Mouse (Mus musculus): ENCODE results near the gene Traf3ip3.

Traf3ip3 gene

DNA sequence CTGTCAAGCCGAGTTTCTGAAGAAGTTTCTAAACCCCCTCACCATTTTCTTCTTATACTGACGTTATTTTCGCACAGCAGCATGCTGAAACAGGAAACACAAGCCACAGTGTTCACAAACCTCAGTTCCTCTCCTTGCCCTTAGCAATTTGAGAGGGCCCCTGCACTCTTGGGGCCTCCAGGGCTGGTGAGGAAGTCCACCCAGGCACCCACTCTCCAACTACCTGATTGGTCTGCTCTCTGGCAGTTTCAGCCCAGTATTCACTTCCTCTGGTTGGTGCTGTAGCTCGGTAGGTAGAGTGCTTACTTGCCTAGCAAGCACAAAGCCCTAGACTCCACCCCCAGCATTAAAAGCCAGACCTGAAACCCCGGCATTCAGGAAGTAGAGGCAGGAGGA lies at the start of gene Traf3ip3:
Gene Traf3ip3 (minus strand): TSS at position 321 of the 396 bp plus-strand sequence.
- CTCF ChIA-PET: no interaction called here

- CTCF ChIA-PET: no interaction called here
These were observed 48.5 kb upstream of the Traf3ip3 start for GRCm38 (mm10) chr1:193250026-193250425.

DNA sequence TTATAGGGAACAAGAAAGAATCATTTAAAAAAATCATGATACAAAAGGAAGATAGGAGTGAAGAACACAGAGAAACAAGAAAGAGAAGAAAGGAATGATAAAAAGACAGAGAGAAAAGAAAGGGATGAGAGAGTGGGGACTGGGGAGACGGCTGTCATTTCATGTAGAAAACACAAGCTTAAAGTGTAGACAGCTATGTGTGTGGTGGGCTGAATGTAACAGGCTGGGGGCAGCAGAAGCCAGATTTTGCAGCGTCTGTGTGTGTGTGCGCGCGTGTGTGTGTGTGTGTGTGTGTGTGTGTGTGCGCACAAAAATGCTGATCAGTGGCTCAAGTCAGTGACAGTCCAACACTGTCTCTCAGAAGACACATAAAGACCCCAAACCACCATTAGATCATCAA lies 42.7 kb upstream of the Traf3ip3 start:
- CTCF ChIA-PET: interaction anchor here (0.7 kb wide), 1 partner anchor 1386 kb away, joined by 4 read pairs; no protein-coding TSS in a partner anchor

DNA sequence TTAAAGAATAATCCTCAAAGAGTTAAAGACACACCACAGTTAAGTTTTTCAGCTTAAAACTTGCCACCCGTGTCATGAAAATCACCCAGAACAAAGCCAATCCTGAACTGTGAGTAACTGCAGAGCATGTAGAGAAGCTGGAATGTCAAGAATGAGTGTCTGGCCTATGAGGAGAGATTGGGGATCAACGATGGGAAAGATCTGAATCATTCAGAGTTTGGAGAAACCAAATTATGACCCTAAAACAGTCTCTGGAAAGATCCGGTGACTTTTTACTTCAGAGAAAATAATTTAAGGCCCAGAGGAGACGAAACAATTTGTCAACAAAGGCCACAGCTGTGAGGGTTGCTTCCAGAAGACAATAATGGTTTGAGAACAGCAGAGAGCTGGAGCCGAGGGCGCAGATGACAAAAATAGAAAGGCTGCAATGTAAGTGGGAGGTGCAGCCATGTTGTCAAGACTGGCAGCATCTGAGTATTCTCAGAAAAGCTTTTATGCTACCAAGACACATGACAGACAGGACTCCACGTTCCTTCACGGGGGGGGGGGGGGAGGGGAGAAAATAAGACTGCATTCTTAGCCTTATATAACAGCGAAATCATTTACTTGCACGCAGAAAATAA lies 42.2 kb upstream of the Traf3ip3 start:
- CTCF ChIA-PET: interaction anchor here (0.7 kb wide), 1 partner anchor 1386 kb away, joined by 4 read pairs; no protein-coding TSS in a partner anchor

GRCm38 (mm10) chr1:193242863-193243262 lies 41.4 kb upstream of the Traf3ip3 start:
- CTCF ChIA-PET: no interaction called here

- CTCF ChIA-PET: no interaction called here
These were observed 40.7 kb upstream of the Traf3ip3 start for GRCm38 (mm10) chr1:193242238-193242637.

GRCm38 (mm10) chr1:193241436-193241835 lies 39.9 kb upstream of the Traf3ip3 start:
- CTCF ChIA-PET: no interaction called here

DNA sequence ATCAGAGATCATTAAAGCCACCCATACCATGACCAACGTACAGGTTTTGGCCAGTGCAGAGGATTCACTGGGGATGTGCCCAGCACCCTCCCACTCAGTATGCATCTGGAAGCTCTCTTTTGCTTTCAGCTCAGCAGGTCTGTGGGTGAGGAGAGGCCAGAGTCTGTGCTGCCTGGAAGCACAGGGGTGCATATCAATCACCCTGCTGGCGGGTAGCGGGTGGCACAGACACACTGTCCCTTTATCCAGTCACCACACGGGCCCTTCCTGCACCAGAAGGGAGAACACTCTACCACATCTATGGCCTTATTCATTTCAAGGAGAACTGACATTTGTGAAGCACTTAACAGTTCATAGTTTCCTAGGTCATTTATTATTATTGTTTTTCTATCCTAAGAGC lies 36.9 kb upstream of the Traf3ip3 start:
- CTCF ChIA-PET: no interaction called here

GRCm38 (mm10) chr1:193234930-193235329 lies 33.4 kb upstream of the Traf3ip3 start:
- CTCF ChIA-PET: no interaction called here

- CTCF ChIA-PET: no interaction called here
These were observed 32.7 kb upstream of the Traf3ip3 start for GRCm38 (mm10) chr1:193234130-193234645.

- CTCF ChIA-PET: no interaction called here
These were observed 31.2 kb upstream of the Traf3ip3 start for GRCm38 (mm10) chr1:193232732-193233131.

GRCm38 (mm10) chr1:193230935-193231334 lies 29.4 kb upstream of the Traf3ip3 start:
- CTCF ChIA-PET: no interaction called here

DNA sequence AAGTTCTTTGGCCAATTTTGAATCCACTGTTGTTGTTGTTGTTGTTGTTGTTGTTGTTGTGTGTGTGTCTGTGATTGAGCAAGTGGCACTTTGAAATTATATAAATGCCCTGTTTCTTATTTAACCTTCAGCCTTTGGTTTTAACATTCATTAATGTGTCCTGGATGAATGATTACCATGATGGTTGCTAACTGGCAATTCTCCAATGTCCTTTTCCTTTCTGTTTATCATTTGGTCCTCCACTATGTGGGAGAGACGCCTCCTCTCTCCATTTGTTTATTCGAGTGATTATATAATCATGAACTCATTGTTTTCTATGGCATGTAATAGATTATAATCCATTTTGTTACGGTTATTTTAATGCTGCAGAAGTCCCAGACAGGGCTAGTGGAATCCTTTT lies 29.0 kb upstream of the Traf3ip3 start:
- CTCF ChIA-PET: no interaction called here

- CTCF ChIA-PET: no interaction called here
These were observed 28.1 kb upstream of the Traf3ip3 start for GRCm38 (mm10) chr1:193229570-193229969.

DNA sequence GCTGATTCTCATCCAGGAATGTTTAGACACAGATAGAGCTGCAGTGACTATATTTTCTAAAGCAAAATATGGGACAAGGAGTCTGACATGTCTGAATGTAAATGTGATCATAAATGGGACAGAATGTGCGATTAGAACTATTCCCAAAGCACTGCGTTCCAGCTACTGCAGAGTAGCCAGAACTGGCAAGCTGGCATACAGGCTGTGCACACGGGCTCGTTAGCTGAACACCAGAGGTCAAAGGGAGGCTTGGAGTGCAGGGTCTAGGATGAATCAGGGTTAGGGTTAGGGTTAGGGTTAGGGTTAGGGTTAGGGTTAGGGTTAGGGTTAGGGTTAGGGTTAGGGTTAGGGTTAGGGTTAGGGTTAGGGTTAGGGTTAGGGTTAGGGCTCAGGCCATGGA lies 26.0 kb upstream of the Traf3ip3 start:
- CTCF ChIA-PET: interaction anchor here (0.6 kb wide), 1 partner anchor 24 kb away, joined by 4 read pairs; no protein-coding TSS in a partner anchor

DNA sequence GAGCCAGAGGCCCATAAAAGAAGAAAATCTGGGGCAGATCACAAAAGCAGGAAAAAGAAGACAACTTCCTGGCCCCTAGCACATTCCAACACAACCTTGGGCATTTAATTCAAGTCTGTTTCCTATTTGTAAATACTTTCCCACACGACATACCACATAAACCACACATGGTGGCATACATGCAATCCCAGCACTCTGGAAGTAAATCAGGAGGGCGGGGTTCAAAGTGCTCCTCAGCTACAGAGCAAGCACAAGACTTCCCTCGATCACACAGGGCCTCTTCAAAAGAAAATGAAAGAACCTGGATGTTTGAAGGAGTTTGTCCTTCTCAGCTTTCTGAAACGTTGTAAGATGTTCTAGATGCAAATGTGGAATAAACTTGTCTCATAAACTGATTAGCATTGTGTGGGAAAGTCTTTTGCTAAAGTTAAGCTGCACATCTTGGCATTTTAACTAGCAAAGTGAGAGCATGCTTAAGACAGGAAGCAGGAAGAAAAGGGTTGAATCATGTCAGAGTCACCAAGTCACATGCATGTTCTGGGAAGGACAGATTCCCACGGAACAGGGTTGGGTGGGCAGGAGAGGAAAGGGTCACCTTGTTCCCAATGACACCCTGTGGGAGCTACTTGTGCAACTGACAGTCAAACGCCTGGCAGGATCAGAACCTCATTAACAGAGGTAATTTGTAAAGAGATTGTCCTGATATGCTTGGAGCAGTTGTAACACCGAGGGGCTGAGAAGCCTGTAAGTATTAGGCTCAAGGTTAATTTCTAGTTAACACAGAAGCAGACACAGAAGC lies 25.4 kb upstream of the Traf3ip3 start:
- CTCF ChIA-PET: no interaction called here

GRCm38 (mm10) chr1:193226114-193226513 lies 24.6 kb upstream of the Traf3ip3 start:
- CTCF ChIA-PET: interaction anchor here (0.6 kb wide), 1 partner anchor 340 kb away, joined by 18 read pairs; no protein-coding TSS in a partner anchor

DNA sequence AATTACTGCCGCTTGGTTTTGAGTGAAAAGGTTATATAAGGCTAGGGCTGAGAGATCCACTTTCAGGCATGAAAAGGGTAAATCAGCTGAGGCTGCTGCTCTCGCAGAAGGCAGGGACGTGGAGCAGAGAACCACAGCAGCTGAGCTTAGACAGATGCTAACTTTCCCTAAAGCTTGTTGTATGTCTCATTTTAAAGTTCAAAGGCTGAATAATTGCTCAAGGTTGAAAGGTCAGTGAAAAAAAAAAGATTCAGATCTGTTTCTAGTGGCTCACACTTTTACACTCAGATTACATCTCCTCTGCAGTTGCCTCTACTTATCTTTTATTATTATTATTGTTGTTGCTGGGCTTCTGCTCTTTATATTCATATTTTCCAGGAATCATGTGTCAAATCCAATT lies 24.0 kb upstream of the Traf3ip3 start:
- CTCF ChIA-PET: no interaction called here

DNA sequence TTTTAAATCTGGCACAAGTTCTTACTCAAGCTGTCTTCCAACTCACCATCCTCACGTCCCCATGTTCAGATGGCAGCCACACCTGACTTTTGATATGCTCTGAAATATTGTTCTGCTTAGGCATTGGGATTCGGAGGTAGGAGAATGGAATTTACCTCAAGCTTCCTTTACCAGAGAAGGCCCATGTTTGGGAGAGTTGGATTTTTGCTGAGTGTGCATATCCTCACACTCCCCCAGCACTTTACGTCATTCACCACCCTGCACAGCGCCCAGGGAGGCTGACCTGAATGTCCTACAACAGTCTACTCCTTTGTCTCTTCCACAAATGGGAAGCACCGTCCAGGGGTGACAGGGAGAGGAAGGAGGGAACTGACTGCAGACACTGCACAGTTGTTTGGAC lies 18.9 kb upstream of the Traf3ip3 start:
- CTCF ChIA-PET: interaction anchor here (0.5 to 1.3 kb wide), 2 partner anchors 13 to 91 kb away, joined by 3 to 6 read pairs; partner anchors contain the start of gene Lamb3

- CTCF ChIA-PET: no interaction called here
These were observed 14.5 kb upstream of the Traf3ip3 start for GRCm38 (mm10) chr1:193216000-193216399.

DNA sequence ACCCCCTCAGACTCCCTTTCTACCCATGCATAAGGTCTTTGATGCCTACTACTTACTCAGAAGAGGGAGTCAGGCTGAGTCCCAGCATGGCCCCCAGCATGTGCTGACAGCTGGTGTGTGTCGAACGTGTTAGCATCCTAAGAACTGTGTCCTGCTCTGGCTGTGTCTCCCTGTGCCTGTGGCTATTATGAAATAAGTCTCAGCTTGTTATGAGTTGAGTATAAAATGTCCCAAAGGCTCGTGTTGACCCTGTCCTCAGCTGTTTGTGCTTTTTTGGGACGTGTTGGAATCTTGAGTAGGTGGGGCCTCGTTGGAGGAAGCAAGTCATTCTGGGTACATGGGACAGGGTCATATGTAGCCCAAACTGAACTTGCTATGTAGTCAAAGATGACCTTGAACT lies 12.6 kb upstream of the Traf3ip3 start:
- CTCF ChIA-PET: no interaction called here

DNA sequence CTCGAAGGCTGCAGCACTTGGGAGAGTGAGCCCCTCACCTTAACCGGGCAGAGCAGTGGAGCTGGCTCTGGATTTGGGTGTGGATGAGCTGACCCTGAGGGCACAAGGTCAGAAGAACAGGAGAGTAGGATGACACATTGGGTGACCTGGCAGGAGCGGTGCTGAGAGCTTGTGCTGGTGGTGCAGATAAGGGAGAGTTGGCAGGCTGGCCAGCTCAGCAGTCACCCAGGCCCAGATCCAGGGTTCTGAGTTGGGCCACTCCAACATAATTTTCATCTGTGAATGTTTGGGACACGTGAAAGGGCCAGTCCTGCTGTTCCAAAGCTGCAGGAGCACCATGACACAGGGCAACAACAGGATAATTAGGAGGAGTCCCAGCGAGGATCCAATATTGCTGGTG lies 9.9 kb upstream of the Traf3ip3 start:
- CTCF ChIA-PET: interaction anchor here (0.7 kb wide), 1 partner anchor 113 kb away, joined by 3 read pairs; no protein-coding TSS in a partner anchor

DNA sequence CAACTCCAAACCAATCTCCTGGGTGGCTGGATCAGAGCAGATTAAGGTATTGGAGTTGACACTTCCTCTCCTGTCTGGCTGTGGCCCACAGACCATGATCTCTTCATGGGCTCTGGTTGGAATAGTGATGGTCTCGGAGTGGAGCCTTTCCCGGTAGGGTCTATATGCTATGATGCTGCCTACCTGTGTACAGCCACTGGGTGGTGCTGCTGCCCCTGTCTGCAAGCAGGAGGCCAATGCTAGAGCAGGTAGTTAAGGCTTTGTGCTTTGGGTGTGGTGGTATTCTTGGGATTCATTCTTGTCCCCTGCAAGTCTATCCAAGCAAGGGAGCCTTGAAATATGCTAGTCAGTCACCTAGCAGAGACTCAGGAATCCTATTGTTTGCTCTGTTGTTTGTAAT lies 6.7 kb upstream of the Traf3ip3 start:
- CTCF ChIA-PET: interaction anchor here (0.7 kb wide), 1 partner anchor 42 kb away, joined by 3 read pairs; no protein-coding TSS in a partner anchor

Measured in spleen, embryonic (tissue).